Mouse (Mus musculus) limb, embryonic 11.5 days (tissue): Measurements from ENCODE around the gene Etv2. TPM values are rescaled to one million over a fixed set of nuclear protein-coding genes. Genes with fewer than 3 reads are reported as not detected.
A peak's percentile ranks its signal among the peaks of the same experiment; 100 is the strongest.

Experiments
- ATAC-seq: fragments of 200-750 bp; cut with Nextera tagmentation; 2 replicates; pipeline ENCODE4 v1.8.0; 2017; ENCODE audit warnings: low read depth; ENCODE audit not compliant: insufficient number of reproducible peaks, low FRiP score, low TSS enrichment
- DNase-seq: peaks from one replicate; pipeline ENCODE4 v3.0.0-alpha.2; 2015; ENCODE audit warnings: low spot score
- H3K27ac ChIP-seq: fragments of 300-500 bp; sonication (generic); replicated peaks from 2 replicates; pipeline ENCODE4 v1.5.1; 2014; ENCODE audit warnings: low read depth, mild to moderate bottlenecking, low read length
- H3K27me3 ChIP-seq: fragments of 300-500 bp; sonication (generic); 2 replicates; pipeline ENCODE4 v1.6.1; 2014; ENCODE audit warnings: mild to moderate bottlenecking, low read length, mixed read lengths; ENCODE audit not compliant: control insufficient read depth, insufficient read depth
- H3K36me3 ChIP-seq: fragments of 300-500 bp; sonication (generic); 2 replicates; pipeline ENCODE4 v1.6.1; 2014; ENCODE audit warnings: mild to moderate bottlenecking, low read length, moderate library complexity, mixed read lengths; ENCODE audit not compliant: control insufficient read depth, insufficient read depth
- H3K4me1 ChIP-seq: fragments of 300-500 bp; sonication (generic); 2 replicates; pipeline ENCODE4 v1.6.1; 2014; ENCODE audit warnings: low read length, mixed read lengths; ENCODE audit not compliant: control insufficient read depth, insufficient read depth
- H3K4me2 ChIP-seq: fragments of 300-500 bp; sonication (generic); 2 replicates; pipeline ENCODE4 v1.6.1; 2014; ENCODE audit warnings: low read depth, mild to moderate bottlenecking, moderate library complexity; ENCODE audit not compliant: severe bottlenecking
- H3K4me3 ChIP-seq: fragments of 300-500 bp; sonication (generic); 2 replicates; pipeline ENCODE4 v1.5.1; 2014; ENCODE audit warnings: low read depth, low read length
- H3K9ac ChIP-seq: fragments of 300-500 bp; sonication (generic); 2 replicates; pipeline ENCODE4 v1.6.1; 2014; ENCODE audit warnings: mild to moderate bottlenecking, low read length
- H3K9me3 ChIP-seq: fragments of 300-500 bp; sonication (generic); 2 replicates; pipeline ENCODE4 v1.6.1; 2016; ENCODE audit warnings: low read length; ENCODE audit not compliant: control insufficient read depth
- WGBS: fragments of 180-500 bp; shearing (Covaris S2); extraction: QIAGEN DNeasy Blood & Tissue Kit; methylation state at CpG from one replicate; pipeline ENCODE4 v1.1.7; 2014; 5-methylcytosine and 5-hydroxymethylcytosine counted together
- polyA plus RNA-seq: library from polyadenylated mRNA; unstranded; fragments of >200 nt; fragmentation: Nextera tagmentation; extraction: Ambion mirVana; gene quantifications from 2 replicates; pipeline ENCODE4 v1.2.1, GENCODE M21; 2014

Etv2 gene
- polyA plus RNA-seq, 1 experiment from 2014 or later = 0.19 TPM

DNA sequence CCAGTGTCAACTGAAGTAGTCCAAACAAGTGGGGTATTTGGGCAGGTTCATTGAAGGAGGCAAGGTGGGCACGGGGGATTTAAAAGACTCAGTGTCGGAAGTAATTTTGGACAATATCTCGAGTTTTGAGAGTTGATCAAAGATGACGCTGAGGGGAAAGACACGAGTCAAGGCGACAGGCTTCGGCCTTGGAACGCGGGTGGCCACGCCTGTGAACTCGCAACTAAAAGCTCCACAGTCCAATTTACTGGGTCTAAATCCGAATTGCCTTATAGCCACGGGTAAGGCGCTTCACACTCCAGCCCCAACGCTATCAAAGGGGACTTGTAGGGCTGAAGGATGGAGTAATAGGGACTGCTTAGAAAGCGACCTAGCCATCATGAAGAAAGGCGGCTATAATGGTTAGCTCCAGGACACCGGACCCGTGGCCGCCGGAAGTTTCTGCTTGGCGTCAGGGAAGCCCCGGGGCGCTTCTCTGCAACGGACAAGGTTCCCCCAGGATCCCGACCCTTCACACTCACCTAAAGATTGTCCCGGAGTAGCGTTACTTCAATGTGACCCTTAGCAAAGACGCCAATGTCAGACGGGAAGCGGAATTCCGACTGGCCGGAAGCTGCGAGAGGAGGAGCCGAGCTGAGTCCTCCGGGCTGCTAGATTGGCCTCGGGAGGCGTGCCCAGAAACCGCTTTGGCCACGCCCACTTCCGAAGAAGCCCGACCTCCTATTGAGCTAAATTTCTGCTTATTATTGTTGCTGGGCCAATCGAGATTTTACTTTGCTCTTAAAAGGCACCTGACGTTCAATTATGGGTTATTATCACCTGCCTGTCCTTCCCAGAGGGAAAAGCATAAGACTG is 9.9 kb downstream of the Etv2 start, which contains the start of gene Cox6b1:
Gene Cox6b1 (minus strand): TSS at position 622 of the 855 bp plus-strand sequence.
- DNase-seq (peak; percentile 92), ATAC-seq (peak; percentile 85)
- peak within 1 kb of the TSS; percentile 71 for H3K4me2 ChIP-seq
- peaks cover 6% of the 10 kb centered on the region; the same call in 1 of the 2 replicates for H3K4me1 ChIP-seq
- no peak within 1 kb of the TSS for H3K27ac ChIP-seq
- 2% methylated on average over 44 of the region's 44 CpGs for WGBS
- no peaks in the 10 kb centered on the region for H3K9me3 ChIP-seq
- no peaks in the 10 kb centered on the region for H3K27me3 ChIP-seq
- H3K4me3 ChIP-seq = peak within 1 kb of the TSS; percentile 86
- H3K9ac ChIP-seq = peak within 1 kb of the TSS; percentile 85
- H3K36me3 ChIP-seq = peaks cover 13% of the 10 kb centered on the region

DNA sequence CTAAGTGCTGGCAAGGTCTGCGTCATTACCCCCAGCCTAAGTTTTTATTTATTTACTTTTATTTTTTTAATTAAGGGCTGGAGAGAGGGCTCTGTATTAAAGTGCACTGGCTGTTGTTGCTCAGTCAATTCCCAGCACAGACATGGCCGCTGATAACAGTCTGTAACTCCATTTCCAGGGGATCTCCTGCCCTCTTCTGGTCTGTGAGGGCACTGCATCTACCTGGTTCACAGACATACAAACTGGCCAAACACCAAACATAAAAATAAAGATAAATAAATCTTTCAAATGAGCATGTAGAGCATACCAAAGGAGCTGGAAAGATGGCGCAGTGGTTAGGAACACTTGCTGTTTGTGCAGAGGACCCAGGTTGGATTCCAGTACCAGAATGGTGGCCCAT is 16.4 kb downstream of the Etv2 start:
- Histone ChIP-seq H3K27ac (no peak overlapping the region), H3K27me3 (no peaks in the 10 kb centered on the region), H3K4me3 (no peak overlapping the region), H3K4me1 (no peaks in the 10 kb centered on the region), H3K9me3 (no peaks in the 10 kb centered on the region), H3K4me2 (no peak overlapping the region), H3K9ac (no peak overlapping the region), H3K36me3 (peaks cover 25% of the 10 kb centered on the region)
- ATAC-seq = no peak
- DNase-seq = peak; percentile 60
- 89% methylated on average over 3 of the region's 3 CpGs for WGBS

DNA sequence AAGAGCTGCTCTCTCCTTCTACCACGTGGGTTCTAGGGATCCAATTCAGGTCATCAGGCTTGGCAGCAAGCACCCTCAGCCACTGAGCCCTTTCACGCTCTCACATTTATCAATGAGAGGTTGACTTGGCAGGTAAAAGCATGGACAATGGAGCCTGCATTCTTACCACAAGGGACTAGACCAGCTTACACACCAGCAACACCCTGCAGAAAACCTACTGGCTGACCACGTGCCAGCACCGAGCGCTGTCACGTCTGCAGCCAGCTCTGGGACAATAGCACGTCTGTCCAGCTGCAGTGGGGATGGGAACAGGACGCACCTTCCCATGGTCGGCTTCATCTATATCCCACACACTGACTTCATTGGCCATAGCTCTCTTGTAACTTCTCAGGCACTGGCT is 17.0 kb downstream of the Etv2 start:
- Histone ChIP-seq H3K36me3 (peaks cover 25% of the 10 kb centered on the region), H3K4me3 (no peak overlapping the region), H3K4me2 (no peak overlapping the region), H3K4me1 (no peaks in the 10 kb centered on the region), H3K9me3 (no peaks in the 10 kb centered on the region), H3K9ac (no peak overlapping the region), H3K27me3 (no peaks in the 10 kb centered on the region), H3K27ac (no peak overlapping the region)
- DNase-seq = no peak
- WGBS = 98% methylated on average over 9 of the region's 9 CpGs
- ATAC-seq = no peak

- Histone ChIP-seq H3K9ac (no peak overlapping the region), H3K36me3 (peaks cover 13% of the 10 kb centered on the region), H3K4me3 (no peak overlapping the region), H3K9me3 (no peaks in the 10 kb centered on the region), H3K4me2 (no peak overlapping the region), H3K4me1 (no peaks in the 10 kb centered on the region), H3K27ac (no peak overlapping the region), H3K27me3 (no peaks in the 10 kb centered on the region)
- WGBS = 52% methylated on average over 5 of the region's 5 CpGs
- ATAC-seq (peak; percentile 37; the same call in 1 of the 2 replicates), DNase-seq (no peak)
These were observed 20.4 kb downstream of the Etv2 start for GRCm38 (mm10) chr7:30615049-30615760.

DNA sequence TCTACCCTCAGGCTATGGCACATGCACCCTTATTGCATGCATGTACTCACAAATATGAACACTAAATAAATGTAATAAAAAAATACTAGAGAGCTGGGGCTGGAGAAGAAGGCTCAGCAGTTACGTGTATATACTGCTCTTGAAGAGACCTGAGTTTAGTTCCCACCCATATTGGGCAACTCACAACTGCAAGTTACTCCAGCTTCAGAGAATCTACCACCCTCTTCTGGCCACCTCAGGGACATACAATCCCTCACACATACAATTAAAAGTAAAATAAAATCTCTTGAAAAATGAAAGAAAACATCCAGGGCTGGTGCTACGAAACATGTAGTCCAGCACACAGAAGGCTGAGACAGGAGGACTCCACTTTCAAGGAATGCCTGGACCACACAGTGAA is 21.2 kb downstream of the Etv2 start:
- WGBS = 82% methylated on average over 2 of the region's 2 CpGs

GRCm38 (mm10) chr7:30613529-30614112 is 22.0 kb downstream of the Etv2 start:
- 25% methylated on average over 14 of the region's 14 CpGs for WGBS
- ATAC-seq (no peak), DNase-seq (peak; percentile 77)
- Histone ChIP-seq H3K9me3 (no peaks in the 10 kb centered on the region), H3K4me2 (no peak overlapping the region), H3K4me3 (no peak overlapping the region), H3K27me3 (no peaks in the 10 kb centered on the region), H3K9ac (no peak overlapping the region), H3K36me3 (peaks cover 6% of the 10 kb centered on the region; the same call in 1 of the 2 replicates), H3K27ac (no peak overlapping the region), H3K4me1 (no peaks in the 10 kb centered on the region)

More for the DNA sequence above, 21.2 kb downstream of the Etv2 start:
- no peak overlapping the region for H3K4me3 ChIP-seq
- no peak overlapping the region for H3K27ac ChIP-seq
- DNase-seq = no peak
- no peaks in the 10 kb centered on the region for H3K4me1 ChIP-seq
- H3K36me3 ChIP-seq = peaks cover 12% of the 10 kb centered on the region
- ATAC-seq = no peak
- no peaks in the 10 kb centered on the region for H3K27me3 ChIP-seq
- no peak overlapping the region for H3K9ac ChIP-seq
- no peaks in the 10 kb centered on the region for H3K9me3 ChIP-seq
- H3K4me2 ChIP-seq = no peak overlapping the region

DNA sequence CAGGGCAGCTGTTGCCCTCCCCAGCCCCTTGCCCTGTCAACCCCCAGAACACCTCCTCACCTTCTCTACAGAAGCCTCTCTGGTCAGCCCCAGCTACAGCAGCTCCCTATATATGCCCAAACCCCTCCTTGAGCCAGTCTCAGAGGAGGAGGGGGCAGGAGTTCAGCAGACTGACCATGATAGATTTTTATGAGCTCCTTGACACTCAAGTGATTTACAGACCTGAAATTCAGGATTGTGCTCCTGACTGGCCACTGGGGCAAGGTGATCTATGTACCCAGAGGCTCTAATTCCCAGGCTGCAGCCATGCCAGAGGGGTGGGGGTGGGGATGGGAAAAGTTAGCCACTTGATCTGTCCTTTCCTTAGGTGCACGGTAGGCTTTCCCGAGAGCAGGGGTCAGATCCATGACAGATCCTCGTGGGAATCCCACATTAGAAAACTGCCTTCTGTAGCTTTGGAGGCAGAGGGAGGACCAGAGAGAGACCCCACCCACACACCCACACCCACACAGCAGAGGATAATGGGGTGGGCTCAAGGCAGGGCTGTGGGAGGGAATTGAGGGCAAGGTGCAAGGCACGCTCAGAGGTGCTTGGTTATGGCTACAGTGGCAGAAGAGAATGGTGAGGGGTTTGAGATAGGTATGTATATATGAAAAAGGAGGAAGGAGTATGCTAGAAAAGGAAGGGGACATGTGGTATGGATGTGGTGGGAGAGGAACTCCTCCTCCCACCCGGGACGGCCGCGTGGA is 22.8 kb downstream of the Etv2 start, which contains the start of gene Upk1a:
Gene Upk1a (minus strand): TSS at position 194 of the 749 bp plus-strand sequence.
- WGBS = 47% methylated on average over 8 of the region's 8 CpGs
- no peak for ATAC-seq
- no peaks in the 10 kb centered on the region for H3K9me3 ChIP-seq
- no peak within 1 kb of the TSS for H3K4me2 ChIP-seq
- no peak within 1 kb of the TSS for H3K27ac ChIP-seq
- no peaks in the 10 kb centered on the region for H3K27me3 ChIP-seq
- no peak within 1 kb of the TSS for H3K4me3 ChIP-seq
- H3K36me3 ChIP-seq = peaks cover 4% of the 10 kb centered on the region; the same call in 1 of the 2 replicates
- no peak within 1 kb of the TSS for H3K9ac ChIP-seq
- no peaks in the 10 kb centered on the region for H3K4me1 ChIP-seq
- DNase-seq = no peak

DNA sequence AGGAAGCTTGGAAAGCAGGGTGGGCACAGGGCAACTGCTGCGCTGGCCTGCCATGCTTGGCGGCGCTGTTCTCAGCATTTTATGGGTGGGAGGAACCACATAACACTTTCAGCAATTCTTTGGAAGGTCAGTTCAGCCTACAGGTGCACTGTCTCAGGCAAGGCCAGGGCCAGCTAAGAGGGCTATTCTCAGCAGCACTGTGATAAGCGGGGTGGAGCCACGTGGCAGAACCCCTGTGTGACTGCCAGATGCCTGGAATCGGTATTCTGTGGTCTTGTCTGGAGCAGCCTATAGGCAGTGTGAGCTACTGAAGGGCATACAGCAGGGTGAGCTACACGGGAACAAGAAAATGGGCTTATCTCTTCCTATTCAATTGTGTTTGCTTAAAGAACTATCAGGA is 25.6 kb downstream of the Etv2 start:
- Histone ChIP-seq H3K36me3 (no peaks in the 10 kb centered on the region), H3K9me3 (no peaks in the 10 kb centered on the region), H3K9ac (no peak overlapping the region), H3K27me3 (no peaks in the 10 kb centered on the region), H3K4me3 (no peak overlapping the region), H3K27ac (no peak overlapping the region), H3K4me1 (no peaks in the 10 kb centered on the region), H3K4me2 (no peak overlapping the region)
- no peak for DNase-seq
- no peak for ATAC-seq
- WGBS = 54% methylated on average over 7 of the region's 7 CpGs
